Mouse (Mus musculus) gastrocnemius, postnatal 14 days (tissue): ENCODE results near the gene Igf1r. TPM values are rescaled to one million over a fixed set of nuclear protein-coding genes. Genes with fewer than 3 reads are reported as not detected.

Experiments
- DNase-seq: peaks from one replicate; pipeline ENCODE4 v3.0.0; 2021; ENCODE audit warnings: mixed read lengths
- intact Hi-C: fragments of 180-260 bp; cut with DNase I; formaldehyde crosslinking; loops from one replicate; pipeline ENCODE4 v1.15.1; 2025; ENCODE audit warnings: low total_unique reads
- total RNA-seq, 2 experiments: library from RNA; stranded (reverse); gene quantifications; 2 replicates each; pipeline ENCODE4 v1.2.3; 2021

The Igf1r gene
- total RNA-seq, 2 experiments from 2014 or later: 13.1 to 14.0 TPM

DNA sequence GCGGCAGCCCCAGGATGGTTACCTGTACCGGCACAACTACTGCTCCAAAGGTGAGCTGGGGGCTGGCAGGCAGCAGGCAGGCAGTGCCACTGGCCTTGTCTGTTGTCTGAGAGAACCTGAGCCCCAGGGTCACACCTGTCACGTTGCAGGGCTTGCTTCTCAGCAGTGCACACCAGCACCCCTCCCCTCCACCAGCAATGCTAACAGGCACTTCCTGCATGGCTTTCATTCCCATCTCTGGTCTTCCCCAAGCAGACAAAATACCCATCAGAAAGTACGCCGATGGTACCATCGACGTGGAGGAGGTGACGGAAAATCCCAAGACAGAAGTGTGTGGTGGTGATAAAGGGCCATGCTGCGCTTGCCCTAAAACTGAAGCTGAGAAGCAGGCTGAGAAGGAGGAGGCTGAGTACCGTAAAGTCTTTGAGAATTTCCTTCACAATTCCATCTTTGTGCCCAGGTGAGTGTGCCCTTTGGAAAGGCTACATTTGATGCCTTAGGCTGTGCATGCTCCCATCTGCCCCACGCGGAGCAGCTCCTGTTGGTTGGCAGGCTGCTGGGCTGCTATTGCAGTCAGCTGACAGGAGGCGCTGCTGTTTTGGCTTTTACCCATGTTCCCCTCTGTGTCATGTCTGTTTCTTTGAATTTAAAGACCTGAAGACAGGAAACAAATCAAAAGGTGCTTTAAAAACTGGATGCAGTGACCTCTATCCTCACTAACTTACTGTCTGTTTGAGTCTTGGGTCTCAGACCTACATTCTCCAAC, 237.2 kb downstream of the Igf1r start:
- intact Hi-C loops: no loop called here
- DNase-seq: no peak

DNA sequence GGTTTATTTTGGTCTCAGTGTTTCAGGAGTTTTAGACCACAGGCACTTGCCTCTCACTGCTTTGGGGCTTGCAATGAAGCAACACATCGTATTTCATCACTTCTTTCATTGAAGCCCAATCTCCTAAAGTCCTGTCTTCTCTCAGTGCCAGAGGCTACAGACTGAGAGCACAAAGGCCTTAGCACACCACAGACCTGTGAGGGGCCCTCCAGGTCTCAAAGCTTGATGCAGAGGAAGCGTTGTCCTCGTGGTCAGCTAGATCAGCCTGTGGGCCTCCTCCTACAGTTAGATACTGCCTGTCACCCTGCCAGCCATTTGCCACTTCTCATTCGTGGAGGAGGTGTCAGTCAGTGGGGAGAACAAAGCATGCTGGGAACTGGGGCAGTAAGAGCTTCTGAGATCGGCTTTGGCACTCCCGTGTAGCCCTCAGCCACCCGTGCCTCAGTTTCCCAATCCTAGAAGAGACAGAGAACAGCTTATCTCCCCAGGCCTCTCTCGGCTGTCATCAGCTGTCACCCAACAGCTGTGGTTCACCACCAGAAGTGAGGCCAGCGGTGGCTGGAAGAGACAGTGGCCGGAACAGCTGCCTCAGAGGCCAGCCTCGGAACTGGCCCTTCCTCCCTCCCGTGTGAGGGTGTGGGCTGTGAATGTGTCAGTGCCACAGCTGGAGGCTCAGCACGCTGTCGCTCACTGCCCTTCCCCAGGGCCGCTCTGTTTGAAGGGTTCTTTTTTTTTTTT, 241.5 kb downstream of the Igf1r start:
- intact Hi-C loops: no loop called here
- no peak for DNase-seq

DNA sequence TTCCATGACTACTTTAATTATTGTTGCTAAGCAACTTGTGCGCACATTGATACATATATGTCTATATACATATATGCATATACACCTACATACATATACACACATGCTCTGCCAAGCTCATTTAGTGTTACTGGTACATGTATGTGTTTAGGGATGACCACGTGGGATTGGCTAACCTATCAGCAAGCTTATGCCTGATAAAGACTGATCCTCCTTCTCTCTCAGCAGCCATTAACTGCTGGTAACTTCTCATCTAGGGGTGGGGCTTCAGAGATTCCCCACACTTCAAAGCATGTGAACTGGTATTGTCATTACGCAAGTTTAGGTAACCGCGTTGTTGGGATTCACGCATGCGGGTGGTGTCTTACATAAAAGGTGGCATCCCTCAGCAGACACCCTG, 247.0 kb downstream of the Igf1r start:
- intact Hi-C loops: no loop called here
- DNase-seq: no peak

DNA sequence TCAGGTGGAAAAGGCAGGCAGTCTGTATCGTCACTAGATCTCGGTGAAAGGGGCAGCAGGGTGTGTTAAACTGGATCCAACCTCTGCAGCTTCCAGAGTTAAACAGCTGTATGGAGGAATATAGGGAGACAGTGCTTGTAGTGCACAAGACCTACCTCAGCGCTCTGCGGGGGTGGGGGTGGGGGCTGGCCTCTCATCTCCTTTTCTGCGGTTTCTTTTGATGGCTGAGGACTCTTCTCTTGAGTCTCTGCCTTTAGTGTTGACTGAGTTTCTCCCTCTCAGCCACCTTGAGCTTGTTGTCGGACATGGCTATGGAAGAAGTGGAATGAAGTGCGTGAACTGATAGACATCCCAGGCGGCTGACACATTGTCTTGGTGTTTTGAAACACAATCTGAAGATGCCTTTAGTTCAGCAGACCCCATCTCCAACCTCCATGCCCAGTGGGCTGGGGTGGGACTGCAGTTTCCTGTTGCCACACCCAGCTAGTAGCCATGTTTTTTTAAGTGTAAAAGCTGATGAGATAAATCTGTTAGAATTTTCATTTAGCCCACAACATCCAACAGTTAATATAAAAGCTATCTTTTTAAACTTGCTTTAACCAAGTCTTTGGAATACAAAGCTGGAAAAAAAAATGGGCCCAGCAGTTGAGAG, 253.3 kb downstream of the Igf1r start:
- intact Hi-C loops: no loop called here
- DNase-seq: no peak

DNA sequence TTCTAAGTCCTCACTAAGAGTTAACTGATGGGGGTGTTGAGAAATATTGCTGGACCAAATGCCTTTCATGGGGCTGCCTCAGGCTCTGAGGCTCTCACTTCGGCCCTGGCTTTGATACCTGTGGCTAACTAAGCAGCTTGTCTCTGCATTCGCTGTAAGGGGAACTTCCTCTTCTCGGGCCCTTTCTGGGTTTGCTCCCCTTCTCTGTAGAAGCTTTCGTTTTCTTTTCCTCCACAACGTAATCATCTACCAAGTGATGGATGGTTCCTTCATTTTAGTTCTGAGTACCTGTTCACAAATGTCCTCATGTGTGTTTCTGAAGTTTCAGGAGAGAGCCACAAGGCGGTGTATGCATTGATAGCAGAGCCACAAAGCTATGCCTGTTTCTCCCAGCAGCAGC, 256.4 kb downstream of the Igf1r start:
- DNase-seq: no peak
- intact Hi-C loops: no loop called here

DNA sequence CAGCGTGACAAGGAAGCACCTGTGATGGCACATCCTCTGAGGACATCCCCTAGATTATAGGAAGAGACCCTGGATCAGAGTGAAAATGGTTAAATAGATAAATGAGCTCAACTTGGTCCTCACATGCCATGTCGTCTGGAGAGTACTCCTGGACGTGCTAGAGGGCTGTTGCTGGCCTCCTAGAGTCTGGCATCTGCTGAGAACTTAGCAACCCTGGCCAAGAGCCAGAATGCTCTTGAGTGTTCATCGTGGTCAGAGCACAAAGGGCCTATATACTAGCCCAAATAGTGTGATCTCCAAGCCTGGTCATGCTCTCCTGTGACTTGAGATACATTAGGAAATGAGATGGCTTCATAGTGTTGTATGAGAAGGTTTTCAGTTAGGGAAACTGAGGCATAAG, 257.8 kb downstream of the Igf1r start:
- intact Hi-C loops: loop anchor here (10.0 kb wide), 1 partner anchor 94 kb away; no protein-coding TSS in a partner anchor
- no peak for DNase-seq

DNA sequence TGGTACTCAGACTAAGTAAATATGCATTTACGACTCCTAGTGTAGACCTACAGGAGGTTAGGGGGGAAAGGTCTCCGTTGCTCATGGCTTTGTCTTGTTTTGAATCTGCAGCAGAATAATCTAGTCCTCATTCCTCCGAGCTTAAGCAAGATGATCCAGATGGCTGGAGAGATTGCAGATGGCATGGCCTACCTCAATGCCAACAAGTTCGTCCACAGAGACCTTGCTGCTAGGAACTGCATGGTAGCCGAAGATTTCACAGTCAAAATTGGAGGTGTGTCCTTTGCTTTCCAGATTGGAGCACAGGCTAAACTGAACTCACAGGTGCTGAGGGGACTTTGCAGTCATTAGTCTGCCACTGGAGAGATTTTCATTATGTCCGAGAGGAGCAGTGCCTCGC, 259.3 kb downstream of the Igf1r start:
- intact Hi-C loops: loop anchor here (10.0 kb wide), 1 partner anchor 93 kb away; no protein-coding TSS in a partner anchor
- DNase-seq: no peak

DNA sequence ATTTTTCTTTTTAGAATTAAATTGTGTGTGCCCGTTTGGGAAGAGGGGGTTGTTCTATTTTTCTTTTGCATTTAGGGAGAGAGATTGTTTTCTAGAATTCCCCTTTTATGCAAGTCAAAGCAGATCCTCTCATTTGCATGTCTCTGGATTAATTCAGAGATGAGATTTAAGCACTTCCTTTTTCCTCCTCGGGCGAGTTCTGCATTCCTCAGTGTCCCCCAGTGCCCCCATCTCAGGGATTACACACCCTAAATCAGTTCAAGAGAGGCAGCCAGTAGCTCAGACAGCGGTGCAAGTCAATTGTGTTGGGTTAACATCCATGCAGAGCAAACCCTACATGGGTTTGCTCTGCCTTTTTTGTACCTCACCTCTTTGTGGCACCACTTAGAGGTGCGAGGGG, 261.2 kb downstream of the Igf1r start:
- intact Hi-C loops: loop anchor here (10.0 kb wide), 1 partner anchor 91 kb away; no protein-coding TSS in a partner anchor

DNA sequence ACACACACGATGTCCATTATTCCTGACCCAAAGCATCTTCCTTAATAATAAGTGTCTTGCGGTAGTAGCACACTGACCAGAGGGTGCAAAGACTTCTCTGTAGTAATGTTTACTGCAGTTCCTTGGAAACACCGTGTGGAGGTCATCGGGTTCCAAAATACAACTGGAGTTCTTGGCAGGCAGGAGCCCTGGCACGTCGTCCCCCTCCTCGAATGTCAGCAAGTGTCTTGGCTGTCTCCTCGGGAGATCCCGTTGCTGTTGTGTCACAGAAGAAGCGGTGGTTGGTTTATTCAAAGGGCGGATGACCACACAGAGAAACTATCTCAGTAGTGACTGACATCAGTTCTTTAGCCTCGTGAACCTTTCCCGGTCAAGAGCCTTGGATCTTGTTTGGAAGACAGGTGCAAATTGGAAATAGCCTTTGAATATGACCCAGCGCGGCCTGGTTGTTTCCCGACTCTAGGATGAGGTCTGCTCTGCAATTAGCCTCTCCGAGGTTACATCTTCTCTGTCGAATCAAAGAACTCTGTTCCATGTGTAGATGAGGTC, 263.0 kb downstream of the Igf1r start:
- intact Hi-C loops: loop anchor here (10.0 kb wide), 1 partner anchor 89 kb away; no protein-coding TSS in a partner anchor
- peak; percentile 84 for DNase-seq

More for the DNA sequence above, 261.2 kb downstream of the Igf1r start:
- no peak for DNase-seq

DNA sequence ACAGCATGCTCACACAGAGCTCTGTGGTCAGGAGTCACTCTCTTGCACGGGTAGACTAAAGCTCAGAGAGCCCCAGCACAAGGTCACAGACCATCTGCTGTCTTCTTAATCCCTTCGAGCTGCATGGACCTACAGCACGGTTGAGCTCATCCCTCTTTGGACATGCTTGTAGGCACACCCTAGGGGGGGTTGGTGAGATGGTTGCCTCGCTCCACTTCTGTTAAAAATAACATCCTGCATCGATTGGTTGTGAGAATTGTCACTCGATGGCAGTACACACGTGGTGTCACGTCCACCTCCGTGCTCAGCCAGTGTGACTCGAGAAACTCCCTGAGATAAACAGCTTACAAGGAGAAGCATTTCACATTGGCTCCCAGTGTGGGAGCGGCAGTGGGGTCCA, 266.3 kb downstream of the Igf1r start:
- intact Hi-C loops: loop anchor here (10.0 kb wide), 1 partner anchor 86 kb away; no protein-coding TSS in a partner anchor
- no peak for DNase-seq

DNA sequence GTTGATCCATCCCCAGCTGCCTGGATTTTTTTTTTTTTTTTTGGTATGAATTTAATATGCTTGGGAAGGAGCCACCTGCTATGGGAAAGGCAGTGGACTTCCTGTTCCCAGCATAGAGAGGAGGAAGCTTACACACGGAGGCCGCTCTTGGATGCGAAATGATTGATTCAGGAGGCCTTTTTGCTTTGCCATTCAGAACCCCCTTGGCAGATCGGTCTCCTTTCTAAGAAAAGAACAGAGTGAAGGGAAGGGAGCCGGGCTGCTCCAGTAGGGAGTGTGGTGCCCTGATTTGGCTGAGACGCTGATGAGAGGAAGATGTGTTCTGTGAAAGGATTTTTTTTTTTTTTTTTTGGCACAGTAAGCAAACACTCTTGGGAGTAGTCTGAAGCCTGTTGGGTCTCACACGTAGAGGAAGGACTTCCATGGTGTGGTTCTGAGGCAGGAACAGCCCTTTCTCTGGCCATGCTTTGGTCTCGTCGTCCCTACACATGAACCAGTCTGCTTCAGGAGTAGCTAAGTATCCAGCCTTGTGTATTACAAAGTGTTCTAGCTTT, 269.1 kb downstream of the Igf1r start:
- DNase-seq: no peak
- intact Hi-C loops: no loop called here

DNA sequence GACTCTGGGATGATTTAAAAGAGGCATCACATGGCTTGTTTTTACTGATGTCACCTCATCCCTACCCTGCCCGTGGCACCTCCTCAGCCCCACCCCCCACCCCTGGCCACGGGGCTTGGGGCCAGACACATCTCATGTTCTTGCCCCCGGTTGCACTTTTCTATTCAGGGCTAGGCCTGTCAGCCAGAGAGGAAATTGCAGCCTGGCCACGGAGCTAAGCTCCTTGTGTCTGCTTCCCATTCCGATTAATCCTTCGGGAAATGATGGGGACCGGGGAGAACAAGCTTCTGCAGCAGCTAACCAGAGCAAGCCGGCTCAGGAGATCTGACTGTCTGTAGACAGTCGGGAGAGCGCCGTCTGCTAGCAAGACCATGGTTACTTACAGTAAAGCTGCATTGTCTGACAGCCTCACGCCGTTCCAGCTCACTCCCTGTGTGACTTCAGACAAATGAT, 270.8 kb downstream of the Igf1r start:
- intact Hi-C loops: no loop called here
- peak; percentile 84 for DNase-seq

DNA sequence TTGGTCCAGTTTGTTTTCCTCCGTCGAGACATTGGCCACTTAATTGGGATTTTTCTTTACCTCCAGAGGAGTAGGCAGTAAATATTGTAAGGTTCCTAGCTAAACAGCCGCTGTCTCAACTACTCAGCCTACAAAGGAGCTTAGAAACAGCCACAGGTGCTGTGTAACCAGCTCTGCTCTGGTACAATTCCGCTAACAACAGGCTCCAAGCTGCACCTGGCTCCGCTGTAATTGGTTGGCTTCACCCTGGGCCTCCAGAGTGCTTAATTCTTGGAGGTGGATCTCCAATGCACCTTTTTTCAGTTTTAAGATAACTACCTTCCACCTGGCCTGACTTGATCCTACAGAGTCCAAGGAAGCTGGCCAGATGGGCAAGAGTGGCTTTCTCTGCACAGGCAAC, 271.4 kb downstream of the Igf1r start:
- intact Hi-C loops: no loop called here
- DNase-seq: no peak

DNA sequence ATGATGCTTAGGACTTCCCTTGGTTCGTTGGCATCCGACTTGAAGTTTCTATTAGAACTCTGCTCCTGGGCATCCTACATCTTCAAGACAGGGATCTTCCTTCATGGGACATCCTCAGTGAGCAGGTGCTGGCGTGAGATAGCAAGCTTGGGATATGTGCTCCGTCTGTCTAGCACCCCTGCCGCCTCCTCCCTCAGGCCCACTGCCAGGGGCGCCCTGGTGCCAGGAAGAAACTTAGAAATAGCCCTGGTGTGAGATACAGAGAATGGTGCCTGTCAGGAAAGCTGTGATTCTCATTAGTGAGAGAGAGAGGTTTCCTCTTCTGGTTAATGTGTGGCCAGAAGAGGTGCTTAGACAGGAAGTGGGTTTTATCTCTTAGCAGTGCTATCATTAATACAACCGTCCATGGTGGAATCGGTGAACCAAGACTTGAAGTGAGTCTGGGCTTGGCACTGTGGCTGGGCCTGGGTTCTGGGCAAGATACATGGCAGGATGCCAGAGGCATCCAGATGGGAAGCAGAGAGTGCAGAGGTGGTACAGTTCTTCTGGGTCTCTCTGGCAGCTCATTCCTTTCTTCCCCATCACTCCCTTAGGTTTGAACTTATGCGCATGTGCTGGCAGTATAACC, 272.9 kb downstream of the Igf1r start:
- intact Hi-C loops: loop anchor here (5.0 kb wide), 1 partner anchor 37 kb away; the partner anchor contains the start of gene Pgpep1l
- DNase-seq: no peak

DNA sequence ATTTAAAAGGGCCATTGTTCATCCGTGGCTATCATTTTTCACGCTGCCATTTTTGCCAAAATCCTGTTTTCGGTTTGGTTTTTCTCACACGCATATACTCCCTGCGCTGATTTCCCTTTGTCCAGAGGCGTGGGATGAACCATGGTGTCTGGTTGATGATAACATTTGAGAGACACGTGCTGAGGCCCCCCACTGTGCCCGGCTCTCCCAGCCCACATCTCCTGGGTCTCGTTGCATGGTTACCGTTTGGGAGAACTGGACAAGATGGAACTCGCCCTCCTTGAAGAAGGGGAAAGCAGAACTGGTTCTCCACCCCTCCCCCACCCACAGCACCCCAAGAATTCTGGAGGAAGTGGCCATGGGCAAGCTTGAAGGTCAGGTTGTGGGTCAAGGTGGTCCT, 274.4 kb downstream of the Igf1r start:
- intact Hi-C loops: loop anchor here (5.0 kb wide), 1 partner anchor 35 kb away; the partner anchor contains the start of gene Pgpep1l

DNA sequence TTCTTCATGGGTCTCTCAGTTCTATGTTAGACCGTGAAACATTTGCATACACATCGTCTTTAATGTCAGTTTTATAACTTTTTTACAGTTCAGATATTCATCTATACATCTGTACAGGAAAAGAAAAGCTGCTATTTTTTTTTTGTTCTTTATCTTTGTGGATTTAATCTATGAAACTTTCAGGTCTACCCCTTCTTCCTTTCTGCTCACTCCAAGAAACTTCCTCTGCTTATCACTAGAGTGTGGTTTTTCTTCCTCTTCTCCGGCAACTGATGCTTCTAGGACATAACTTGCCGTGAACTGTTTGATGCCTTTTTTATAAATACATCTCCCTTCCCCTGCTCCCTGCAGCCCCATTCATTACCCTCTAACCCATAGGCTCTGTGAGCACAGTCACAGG, 275.0 kb downstream of the Igf1r start:
- no peak for DNase-seq
- intact Hi-C loops: loop anchor here (5.0 kb wide), 1 partner anchor 35 kb away; the partner anchor contains the start of gene Pgpep1l

More for the DNA sequence above, 274.4 kb downstream of the Igf1r start:
- DNase-seq: no peak

DNA sequence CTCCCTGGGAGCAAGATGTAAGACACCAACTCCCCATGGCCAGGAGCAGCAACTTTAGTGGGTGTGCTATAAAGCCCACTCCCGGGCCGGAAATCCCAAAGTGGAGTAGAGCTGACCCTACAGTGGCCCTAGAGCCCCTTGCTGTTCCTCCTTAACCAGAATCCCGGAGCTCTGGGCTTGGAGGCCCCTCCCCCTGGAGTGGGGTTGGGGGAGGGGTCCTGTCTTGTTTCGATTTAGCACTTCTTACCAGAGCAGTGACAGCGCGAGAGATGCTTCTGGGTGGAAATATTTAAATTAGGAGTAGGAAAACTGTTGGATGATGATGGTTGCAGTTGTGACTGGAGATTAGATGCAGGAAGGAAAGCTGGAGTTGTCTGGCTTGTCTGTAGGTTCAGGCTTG, 275.9 kb downstream of the Igf1r start:
- intact Hi-C loops: loop anchor here (5.0 kb wide), 1 partner anchor 34 kb away; the partner anchor contains the start of gene Pgpep1l
- no peak for DNase-seq

DNA sequence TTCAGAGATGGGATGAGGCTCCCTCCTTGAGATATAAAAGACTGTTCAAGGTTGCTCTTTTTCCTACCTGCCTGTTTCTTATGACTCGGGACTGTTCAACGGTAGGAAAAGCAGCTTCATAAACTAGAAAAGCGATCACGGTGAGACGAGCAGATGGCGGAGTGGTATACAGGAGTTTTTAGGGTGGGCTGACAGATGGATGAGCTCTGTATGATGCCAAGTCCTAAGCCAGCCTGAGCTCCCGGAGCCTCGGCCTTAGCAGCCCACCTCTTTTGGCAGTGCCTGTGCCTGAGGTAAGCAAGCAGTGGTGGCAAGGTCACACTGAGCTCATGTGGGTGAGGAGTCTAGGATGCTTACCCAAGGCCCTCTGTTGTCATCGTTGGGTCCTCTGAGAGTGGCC, 278.2 kb downstream of the Igf1r start:
- intact Hi-C loops: no loop called here

DNA sequence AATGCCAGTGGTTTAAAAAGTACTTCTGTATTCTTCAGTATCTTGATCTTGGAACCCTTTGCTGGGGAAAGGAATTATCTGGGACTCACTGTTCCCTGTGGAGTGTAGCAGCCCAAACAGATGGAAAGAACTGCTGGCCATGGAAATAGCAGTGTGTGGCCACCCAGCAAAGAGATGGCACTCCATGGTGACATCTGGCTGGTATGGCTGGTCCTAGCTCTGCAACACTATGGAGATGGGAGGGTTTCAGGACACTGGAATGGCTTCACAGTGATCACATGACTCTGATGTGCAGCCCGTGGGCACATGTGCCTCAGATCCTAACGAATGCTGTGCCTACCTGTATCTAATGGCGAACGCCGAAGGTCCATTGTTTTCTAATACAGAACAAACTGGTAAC, 279.9 kb downstream of the Igf1r start:
- DNase-seq: no peak
- intact Hi-C loops: no loop called here

More for the DNA sequence above, 278.2 kb downstream of the Igf1r start:
- DNase-seq: no peak
